Mouse (Mus musculus): ENCODE results near the gene Tpgs1.
A peak's percentile ranks its signal among the peaks of the same experiment; 100 is the strongest.

Tpgs1 gene

GRCm38 (mm10) chr10:79712499-79713126 lies 43.4 kb downstream of the Tpgs1 start:
- DNase-seq (ENCODE audit: low spot score in 2 of 2): peak; percentile 37 to 83

- DNase-seq (ENCODE audit: low spot score in 2 of 2): no peak
These were observed 44.0 kb downstream of the Tpgs1 start for GRCm38 (mm10) chr10:79713163-79713562.

- DNase-seq (ENCODE audit: low spot score in 2 of 2): no peak
These were observed 45.8 kb downstream of the Tpgs1 start for GRCm38 (mm10) chr10:79714996-79715395.

- no peak for DNase-seq (ENCODE audit: low spot score in 2 of 2)
These were observed 47.3 kb downstream of the Tpgs1 start, which contains the start of gene Hcn2 for GRCm38 (mm10) chr10:79716254-79716987. Gene Hcn2, plus strand, starts transcription at chr10:79716634.

- DNase-seq (ENCODE audit: low spot score in 2 of 2): no peak
These were observed 47.8 kb downstream of the Tpgs1 start for GRCm38 (mm10) chr10:79716988-79717355.

GRCm38 (mm10) chr10:79717640-79718357 lies 48.6 kb downstream of the Tpgs1 start:
- DNase-seq (ENCODE audit: low spot score in 2 of 2): peak in 1 of 2 experiments; percentile 68

GRCm38 (mm10) chr10:79721089-79721488 lies 51.9 kb downstream of the Tpgs1 start:
- DNase-seq (ENCODE audit: low spot score in 2 of 2): no peak

GRCm38 (mm10) chr10:79723047-79723446 lies 53.9 kb downstream of the Tpgs1 start:
- DNase-seq (ENCODE audit: low spot score in 2 of 2): no peak

GRCm38 (mm10) chr10:79723692-79724091 lies 54.5 kb downstream of the Tpgs1 start:
- DNase-seq (ENCODE audit: low spot score in 2 of 2): no peak
